Mouse (Mus musculus) kidney, postnatal 0 days (tissue): ENCODE results near the gene Gm17334. TPM values are rescaled to one million over a fixed set of nuclear protein-coding genes. Genes with fewer than 3 reads are reported as not detected.
"Not testable (repeated sequence)": the region's sequence is repeated elsewhere in the genome, so short reads cannot be mapped to it uniquely, and the experiment has no call there.

Source experiments
- ATAC-seq: fragments of 200-750 bp; cut with Nextera tagmentation; replicated peaks from 2 replicates; pipeline ENCODE4 v1.8.0; 2017; ENCODE audit warnings: low read depth, moderate number of reproducible peaks, moderate TSS enrichment, moderate library complexity; ENCODE audit not compliant: low FRiP score
- DNase-seq: peaks from one replicate; pipeline ENCODE4 v3.0.0-alpha.2; 2016; ENCODE audit warnings: low spot score
- H3K27ac ChIP-seq: fragments of 300-500 bp; sonication (generic); 2 replicates; pipeline ENCODE4 v1.5.1; 2014; ENCODE audit warnings: mild to moderate bottlenecking
- H3K27me3 ChIP-seq: fragments of 300-500 bp; sonication (generic); 2 replicates; pipeline ENCODE4 v1.6.1; 2014; ENCODE audit warnings: low read length, mixed read lengths; ENCODE audit not compliant: insufficient read depth
- H3K36me3 ChIP-seq: fragments of 300-500 bp; sonication (generic); 2 replicates; pipeline ENCODE4 v1.6.1; 2014; ENCODE audit warnings: low read length, mixed read lengths; ENCODE audit not compliant: insufficient read depth
- H3K4me1 ChIP-seq: fragments of 300-500 bp; sonication (generic); replicated peaks from 2 replicates; pipeline ENCODE4 v1.6.1; 2014; ENCODE audit warnings: antibody characterized with exemption, low read length, mixed read lengths; ENCODE audit not compliant: insufficient read depth
- H3K4me2 ChIP-seq: fragments of 300-500 bp; sonication (generic); 2 replicates; pipeline ENCODE4 v1.6.1; 2014; ENCODE audit warnings: mild to moderate bottlenecking, low read length, moderate library complexity, mixed read lengths
- H3K4me3 ChIP-seq: fragments of 300-500 bp; sonication (generic); replicated peaks from 2 replicates; pipeline ENCODE4 v1.5.1; 2014; ENCODE audit warnings: low read depth, low read length
- H3K9ac ChIP-seq: fragments of 300-500 bp; sonication (generic); 2 replicates; pipeline ENCODE4 v1.6.1; 2014; ENCODE audit warnings: low read depth, low read length
- H3K9me3 ChIP-seq: fragments of 300-500 bp; sonication (generic); replicated peaks from 2 replicates; pipeline ENCODE4 v1.6.1; 2016; ENCODE audit warnings: low read length, inconsistent platforms, mixed read lengths
- CTCF ChIP-seq: IDR thresholded peaks from 2 replicates; pipeline ENCODE4 v1.5.1; 2016; ENCODE audit warnings: antibody characterized with exemption, low read depth, mild to moderate bottlenecking, moderate library complexity
- WGBS: fragments of 180-500 bp; shearing (Covaris S2); extraction: QIAGEN DNeasy Blood & Tissue Kit; methylation state at CpG from one replicate; pipeline ENCODE4 v1.1.7; 2014; 5-methylcytosine and 5-hydroxymethylcytosine counted together
- polyA plus RNA-seq: library from polyadenylated mRNA; unstranded; fragments of >200 nt; fragmentation: Nextera tagmentation; extraction: Ambion mirVana; gene quantifications from 2 replicates; pipeline ENCODE4 v1.2.1, GENCODE M21; 2015

Gm17334 gene
- polyA plus RNA-seq, 1 experiment from 2014 or later: 0.21 TPM

DNA sequence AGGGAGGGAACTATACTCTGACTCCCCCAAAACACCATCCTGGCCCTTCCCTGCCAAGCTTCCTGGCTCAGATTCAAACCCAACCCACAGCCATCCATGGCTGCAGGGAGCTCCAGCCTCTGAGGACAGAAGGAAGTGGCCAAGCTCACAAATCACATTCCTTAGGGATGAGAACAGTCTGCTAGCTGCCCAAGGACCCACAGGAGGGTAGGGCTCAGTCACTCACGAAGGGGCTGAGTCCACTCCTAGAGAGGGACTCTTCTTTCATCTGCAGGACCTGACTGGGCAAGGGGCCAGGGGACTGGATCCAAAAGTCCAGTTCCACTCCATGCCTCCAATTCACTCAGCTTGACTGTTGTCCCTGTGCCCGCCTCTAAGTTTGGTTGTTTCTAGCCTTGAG is 11.2 kb downstream of the Gm17334 start:
- no peaks in the 10 kb centered on the region for H3K27me3 ChIP-seq
- no peak overlapping the region for H3K4me3 ChIP-seq
- no peaks in the 10 kb centered on the region for H3K9me3 ChIP-seq
- ATAC-seq (peak; percentile 50), DNase-seq (peak; percentile 70)
- no peak overlapping the region for H3K9ac ChIP-seq
- H3K4me1 ChIP-seq: peaks cover 40% of the 10 kb centered on the region
- 30% methylated on average over 2 of the region's 2 CpGs for WGBS
- no peaks in the 10 kb centered on the region for H3K36me3 ChIP-seq
- no peak overlapping the region for H3K4me2 ChIP-seq
- H3K27ac ChIP-seq: peak overlapping the region; percentile 97
- no peak for TF ChIP-seq CTCF

DNA sequence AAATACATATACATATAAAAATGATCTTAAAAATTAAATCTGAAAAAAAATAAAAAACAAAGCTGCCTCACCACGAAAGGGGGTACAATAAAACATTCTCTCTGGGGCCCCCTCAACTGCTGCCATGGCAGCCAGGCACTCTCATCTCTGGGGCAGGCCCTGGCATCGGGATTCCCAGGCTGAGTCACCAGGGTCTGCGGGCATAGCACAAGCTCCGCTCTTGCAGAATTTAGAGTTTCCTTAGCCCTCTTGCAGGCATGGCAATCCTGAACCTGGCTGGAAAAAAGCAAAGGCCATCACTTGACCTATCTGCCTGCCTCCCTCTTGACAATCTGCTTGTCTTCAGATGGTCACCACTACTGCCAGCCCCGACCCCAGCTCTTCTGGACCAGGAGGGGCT is 11.7 kb downstream of the Gm17334 start:
- 66% methylated on average over 5 of the region's 5 CpGs for WGBS
- TF ChIP-seq CTCF: no peak
- Histone ChIP-seq H3K4me2 (no peak overlapping the region), H3K4me3 (no peak overlapping the region), H3K9ac (no peak overlapping the region), H3K4me1 (peaks cover 40% of the 10 kb centered on the region), H3K27me3 (no peaks in the 10 kb centered on the region), H3K9me3 (no peaks in the 10 kb centered on the region), H3K36me3 (no peaks in the 10 kb centered on the region), H3K27ac (peak overlapping the region; percentile 97; the same call in 1 of the 2 replicates)
- DNase-seq (no peak), ATAC-seq (no peak)

DNA sequence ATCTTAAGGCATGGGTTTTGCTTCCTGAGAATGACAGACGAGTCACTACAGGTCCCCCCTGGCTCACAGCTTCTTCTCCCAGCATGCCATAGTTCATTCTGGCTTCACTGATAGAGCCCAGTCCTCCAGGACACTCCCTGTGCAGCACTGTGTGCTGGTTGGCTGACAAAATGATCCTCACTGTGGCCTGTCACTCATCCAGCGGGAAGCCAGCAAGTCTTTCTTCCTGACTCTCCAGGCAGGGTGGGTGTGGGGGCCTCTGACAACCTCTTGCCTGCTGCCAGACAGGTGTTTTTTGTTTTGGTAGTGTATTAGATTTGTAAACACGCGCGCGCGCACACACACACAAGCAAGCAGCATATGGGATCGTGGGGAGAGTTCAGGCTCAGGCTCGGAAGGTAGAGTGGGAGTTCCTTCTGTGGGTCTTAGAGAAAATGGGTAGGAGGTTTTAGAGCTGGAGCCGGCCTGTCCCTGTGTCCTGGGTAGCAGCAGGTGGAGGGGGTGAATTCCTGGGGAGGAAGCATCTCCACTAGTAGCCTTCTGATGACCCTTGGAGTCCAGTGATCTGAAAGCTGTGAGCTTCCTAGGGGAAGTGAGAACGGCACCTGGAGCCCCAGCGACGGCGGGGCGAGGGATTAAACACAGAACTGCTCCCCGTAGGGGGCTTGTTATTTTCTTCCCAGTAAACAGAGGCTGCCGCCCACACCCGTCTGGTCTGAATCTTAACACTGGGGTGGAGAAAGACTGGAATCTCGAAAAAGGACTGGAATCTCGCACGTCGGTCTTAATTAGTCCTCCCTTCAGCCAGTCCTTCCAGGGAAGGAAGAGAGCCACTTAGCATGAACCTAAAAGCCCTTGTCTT is 13.2 kb downstream of the Gm17334 start:
- Histone ChIP-seq H3K4me3 (no peak overlapping the region), H3K9me3 (no peaks in the 10 kb centered on the region), H3K36me3 (no peaks in the 10 kb centered on the region), H3K27me3 (no peaks in the 10 kb centered on the region), H3K4me1 (peaks cover 40% of the 10 kb centered on the region), H3K4me2 (no peak overlapping the region), H3K27ac (peak overlapping the region; percentile 32), H3K9ac (no peak overlapping the region; the same call in 1 of the 2 replicates)
- ATAC-seq (no peak), DNase-seq (peak; percentile 19)
- 24% methylated on average over 22 of the region's 22 CpGs for WGBS
- TF ChIP-seq CTCF: no peak

DNA sequence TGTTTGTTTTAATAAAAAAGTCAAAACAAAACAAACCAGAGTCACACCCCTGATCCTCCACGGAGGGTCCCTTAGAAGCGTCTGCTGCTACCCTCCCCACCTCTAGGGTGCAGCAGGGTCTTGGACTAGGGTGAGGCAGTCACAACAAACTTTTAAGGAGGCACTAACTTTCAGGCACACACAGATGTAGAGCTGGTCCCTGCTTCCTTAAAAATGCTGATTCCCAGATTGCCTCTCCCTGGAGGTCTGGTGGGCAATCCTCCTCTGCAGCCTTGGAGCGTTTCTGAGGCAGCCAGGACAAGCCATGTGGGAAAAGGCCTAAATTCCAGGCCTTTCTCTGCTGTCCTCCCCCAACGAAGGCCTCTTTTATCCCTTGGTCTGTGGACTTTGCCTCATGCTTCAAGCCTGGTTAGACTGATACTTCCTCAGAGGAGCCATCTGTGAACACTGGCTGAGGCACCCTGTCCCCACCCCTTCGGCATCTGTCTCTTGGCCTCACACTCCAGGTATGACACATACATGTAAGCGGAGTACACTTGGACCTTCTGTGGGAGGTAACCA is 14.1 kb downstream of the Gm17334 start:
- WGBS: 40% methylated on average over 6 of the region's 6 CpGs
- H3K27me3 ChIP-seq: no peaks in the 10 kb centered on the region
- H3K9me3 ChIP-seq: no peaks in the 10 kb centered on the region
- H3K9ac ChIP-seq: no peak overlapping the region; the same call in 1 of the 2 replicates
- ATAC-seq (no peak), DNase-seq (peak; percentile 65)
- peaks cover 39% of the 10 kb centered on the region for H3K4me1 ChIP-seq
- no peak overlapping the region for H3K4me3 ChIP-seq
- TF ChIP-seq CTCF: peak; percentile 66
- H3K36me3 ChIP-seq: no peaks in the 10 kb centered on the region
- peak overlapping the region; percentile 32 for H3K27ac ChIP-seq
- H3K4me2 ChIP-seq: no peak overlapping the region

DNA sequence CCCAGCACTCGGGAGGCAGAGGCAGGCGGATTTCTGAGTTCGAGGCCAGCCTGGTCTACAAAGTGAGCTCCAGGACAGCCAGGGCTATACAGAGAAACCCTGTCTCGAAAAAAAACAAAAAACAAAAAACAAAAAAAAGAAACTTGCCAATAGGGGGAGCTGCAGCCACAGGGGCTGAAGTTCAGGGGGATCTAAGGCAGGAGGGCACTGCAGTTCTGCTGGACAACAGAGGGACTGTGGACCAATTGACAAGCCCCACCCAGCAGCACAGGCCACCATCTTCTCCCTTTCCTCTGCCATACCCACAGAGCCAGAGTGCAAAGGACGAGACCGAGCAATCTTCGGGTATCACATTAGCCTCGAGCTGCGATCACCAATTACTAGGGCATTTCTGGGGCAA is 15.0 kb downstream of the Gm17334 start:
- DNase-seq: peak; percentile 33

DNA sequence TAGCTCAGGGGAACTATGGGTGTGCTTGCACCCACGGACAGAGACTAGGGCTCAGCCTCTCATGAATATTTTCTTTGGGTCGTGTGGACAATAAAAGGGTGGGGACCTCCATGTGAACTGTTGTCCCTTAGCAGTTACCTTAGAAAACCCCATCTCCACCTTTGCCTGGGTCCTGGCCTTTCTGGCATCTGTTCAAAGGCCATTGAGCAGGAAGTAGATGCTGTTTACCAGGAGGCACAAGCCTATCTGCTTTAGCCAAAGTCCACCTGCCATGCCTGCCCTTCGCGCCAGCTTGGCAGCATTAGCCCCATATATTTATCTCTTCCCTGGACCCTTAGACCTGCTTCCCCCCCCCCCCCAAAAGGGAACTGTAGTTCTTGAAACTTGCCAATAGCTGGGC is 15.4 kb downstream of the Gm17334 start:
- Histone ChIP-seq H3K4me2 (no peak overlapping the region), H3K27ac (no peak overlapping the region), H3K4me3 (no peak overlapping the region), H3K9ac (no peak overlapping the region), H3K27me3 (no peaks in the 10 kb centered on the region), H3K36me3 (no peaks in the 10 kb centered on the region), H3K4me1 (peaks cover 28% of the 10 kb centered on the region), H3K9me3 (no peaks in the 10 kb centered on the region)
- WGBS: 89% methylated on average over 4 of the region's 4 CpGs
- no peak for TF ChIP-seq CTCF
- no peak for DNase-seq
- no peak for ATAC-seq

More for the DNA sequence above, 15.0 kb downstream of the Gm17334 start:
- H3K4me1 ChIP-seq: peaks cover 30% of the 10 kb centered on the region
- H3K4me3 ChIP-seq, H3K4me2 ChIP-seq, H3K9me3 ChIP-seq, H3K27me3 ChIP-seq, ATAC-seq, H3K27ac ChIP-seq, H3K9ac ChIP-seq, H3K36me3 ChIP-seq: not testable (repeated sequence)
- 74% methylated on average over 9 of the region's 9 CpGs for WGBS
- peak; percentile 59; the same call in 1 of the 2 replicates for TF ChIP-seq CTCF
